Mouse (Mus musculus) urinary bladder, postnatal 25 days (tissue): ENCODE measurements around the gene Crim1.

ENCODE experiments used
- DNase-seq: peaks from one replicate; pipeline ENCODE4 v3.0.0; 2022; ENCODE audit warnings: low spot score

The Crim1 gene

DNA sequence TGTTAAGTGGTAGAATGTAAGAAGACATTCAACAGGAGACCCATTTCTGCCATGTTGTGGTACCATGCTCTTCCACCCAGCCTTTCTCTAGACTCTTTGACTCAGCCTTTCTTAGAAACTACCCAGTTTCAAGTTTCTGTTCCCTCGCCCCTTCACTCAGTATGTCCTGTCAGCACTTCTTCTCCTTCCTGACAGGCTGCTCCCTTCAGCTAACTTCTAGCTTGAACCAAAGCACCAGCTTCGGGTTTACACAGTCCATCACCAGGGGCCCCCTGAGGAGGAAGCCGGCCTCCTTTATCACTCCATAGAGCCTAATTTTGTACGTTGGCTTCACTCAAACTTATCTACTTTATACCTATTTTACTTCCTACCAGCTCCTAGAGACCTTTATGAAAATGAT is 219.2 kb downstream of the Crim1 start:
- no peak for DNase-seq

DNA sequence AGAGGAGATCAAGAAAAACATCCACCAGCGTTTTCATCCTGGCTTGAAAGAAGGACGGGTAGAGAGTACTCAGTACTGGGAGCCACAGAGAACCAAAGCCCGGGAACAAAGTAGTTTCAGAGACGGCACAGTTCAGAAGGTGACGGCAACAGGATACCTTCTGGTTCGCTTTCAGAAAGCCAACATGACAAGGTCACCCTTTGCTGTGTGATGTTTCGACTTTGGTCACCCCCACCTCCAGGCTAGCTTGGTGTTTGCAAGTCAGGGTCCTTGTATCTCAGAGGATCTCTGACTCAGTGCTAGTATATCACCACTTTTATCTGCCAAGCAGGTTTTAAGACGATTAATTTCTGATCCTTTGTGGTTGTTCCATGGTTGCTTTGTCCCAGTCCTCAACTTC is 225.0 kb downstream of the Crim1 start:
- no peak for DNase-seq
